Mouse (Mus musculus): ENCODE measurements around the gene Catsperz. TPM values are rescaled to one million over a fixed set of nuclear protein-coding genes. Genes with fewer than 3 reads are reported as not detected.
"Not testable (repeated sequence)": the region's sequence is repeated elsewhere in the genome, so short reads cannot be mapped to it uniquely, and the experiment has no call there.

Gene Catsperz
- polyA plus RNA-seq, 2 experiments from 2014 or later = not detected

DNA sequence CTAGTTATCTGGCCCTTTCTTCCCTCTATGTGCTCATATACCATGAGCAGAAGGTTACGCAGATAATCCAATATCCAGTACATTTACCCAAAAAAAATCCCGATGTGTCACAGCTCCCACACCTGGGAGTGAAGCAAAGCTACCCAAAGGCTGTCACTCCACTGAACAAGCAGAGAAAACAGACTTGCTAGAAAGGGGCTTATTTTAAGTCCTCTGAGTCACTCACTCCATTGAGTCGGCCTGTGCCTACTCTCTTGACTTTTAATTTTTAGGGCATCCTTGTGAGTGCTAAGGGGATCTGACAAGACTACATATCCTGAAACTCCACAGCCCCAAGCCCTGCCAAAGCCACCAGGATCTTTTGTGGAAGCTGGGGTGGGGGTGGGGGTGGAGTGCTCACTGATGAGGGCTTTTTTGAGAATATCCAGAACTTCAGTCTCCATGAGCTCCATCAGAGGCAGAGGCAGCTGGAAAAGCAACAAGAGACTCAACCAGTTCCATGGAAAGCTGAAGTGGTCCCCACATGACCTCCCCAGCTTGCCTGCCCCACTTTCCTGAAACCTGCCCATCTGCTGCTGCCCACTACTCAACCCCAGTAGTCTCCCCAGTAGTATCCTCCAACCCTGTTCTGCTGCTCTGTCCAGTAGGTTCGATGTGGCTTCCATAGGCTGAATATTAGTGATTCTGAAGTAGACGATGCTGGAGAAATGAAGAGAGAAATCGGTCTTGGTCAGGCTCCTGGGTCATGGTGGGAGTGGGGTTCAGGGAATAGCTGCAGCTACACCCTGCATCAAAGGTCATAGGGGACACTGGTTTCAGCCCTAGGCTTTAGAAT lies 2.1 kb downstream of the Catsperz start:
- no peak for ATAC-seq

- ATAC-seq = peak; percentile 93
Observed at GRCm38 (mm10) chr19:6921647-6922567, 3.3 kb downstream of the Catsperz start, which contains the start of gene Esrra. Gene Esrra, minus strand, starts transcription at chr19:6921813.

DNA sequence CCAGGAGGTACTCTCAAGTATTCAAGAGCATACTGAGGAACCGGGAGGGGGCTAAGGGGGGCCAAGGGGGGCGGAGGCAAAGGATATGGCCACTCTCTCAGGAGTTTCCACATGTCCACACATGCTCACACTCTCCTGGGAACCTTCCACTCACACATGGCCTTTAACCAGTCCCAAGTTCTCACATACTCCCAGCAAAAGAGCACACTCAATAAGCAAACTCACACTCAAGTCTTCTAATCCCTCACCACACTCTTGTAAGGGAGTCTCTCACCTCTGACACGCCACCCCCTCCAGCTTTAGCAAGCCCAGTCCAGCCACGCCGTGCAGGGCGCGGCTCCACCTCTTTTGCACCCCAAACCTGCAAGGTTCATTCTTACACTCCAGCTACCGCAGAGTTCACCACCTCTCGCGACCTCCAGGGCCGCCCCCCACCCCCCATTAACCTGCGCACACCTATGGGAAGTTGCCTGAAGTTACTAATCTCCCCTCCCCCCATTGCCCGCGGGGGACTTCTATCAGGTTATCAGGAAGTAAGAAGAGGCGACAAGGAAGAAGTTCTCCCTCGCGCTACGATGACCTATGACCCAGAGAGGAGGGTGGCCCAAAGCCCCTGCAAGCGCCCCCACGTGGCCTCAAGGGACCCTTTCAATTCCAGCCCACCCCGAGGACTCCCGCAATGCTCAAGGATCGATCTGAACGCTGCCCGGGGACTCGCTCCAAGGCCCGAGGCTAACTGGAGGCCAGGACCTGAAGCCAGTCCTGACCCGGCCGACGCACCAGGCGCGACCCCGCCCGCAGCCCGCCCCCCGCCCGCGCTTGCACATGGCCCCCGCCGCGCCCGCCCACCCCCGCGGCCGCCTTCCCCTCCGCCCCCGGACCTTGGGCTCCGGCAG lies 4.2 kb downstream of the Catsperz start:
- no peak for ATAC-seq

GRCm38 (mm10) chr19:6919876-6920740 lies 5.1 kb downstream of the Catsperz start:
- ATAC-seq = no peak

DNA sequence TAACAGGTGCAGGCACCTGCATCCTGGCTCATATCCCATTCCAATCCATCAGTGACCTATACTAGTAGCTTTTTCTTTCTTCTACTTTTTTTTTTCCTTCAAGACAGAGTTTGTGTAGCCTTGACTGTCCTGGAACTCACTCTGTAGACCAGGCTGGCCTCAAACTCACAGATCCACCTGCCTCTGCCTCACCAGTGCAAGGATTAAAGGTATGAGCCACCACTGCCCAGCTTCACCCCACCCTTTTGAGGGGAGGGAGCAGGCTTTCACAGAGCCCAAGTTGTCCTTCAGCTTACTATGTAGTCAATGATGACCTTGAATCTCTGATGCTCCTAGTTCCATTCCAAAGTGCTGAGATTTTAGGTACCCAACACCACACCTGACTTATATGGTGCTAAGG lies 5.7 kb downstream of the Catsperz start:
- no peak for ATAC-seq

- no peak for ATAC-seq
Observed at GRCm38 (mm10) chr19:6918321-6918720, 6.9 kb downstream of the Catsperz start.

DNA sequence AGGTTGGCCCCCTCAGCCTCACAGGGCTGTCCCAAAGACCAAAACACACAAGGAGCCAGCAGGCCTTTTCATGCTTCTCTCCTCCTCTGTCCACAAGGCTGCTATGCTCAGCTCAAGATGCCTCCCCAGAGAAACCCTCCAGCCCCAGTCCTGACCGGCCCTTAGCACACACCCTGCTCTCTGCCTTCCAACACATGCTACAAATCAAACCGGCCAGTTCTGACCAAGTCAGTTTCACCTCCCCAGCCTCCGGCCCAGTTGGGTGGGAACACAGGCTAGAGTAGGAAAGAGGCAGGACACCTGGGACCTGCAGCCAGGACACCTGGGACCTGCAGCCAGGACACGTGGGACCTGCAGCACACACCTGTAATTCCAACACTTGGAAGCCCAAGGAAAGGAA lies 8.7 kb downstream of the Catsperz start:
- ATAC-seq = no peak

DNA sequence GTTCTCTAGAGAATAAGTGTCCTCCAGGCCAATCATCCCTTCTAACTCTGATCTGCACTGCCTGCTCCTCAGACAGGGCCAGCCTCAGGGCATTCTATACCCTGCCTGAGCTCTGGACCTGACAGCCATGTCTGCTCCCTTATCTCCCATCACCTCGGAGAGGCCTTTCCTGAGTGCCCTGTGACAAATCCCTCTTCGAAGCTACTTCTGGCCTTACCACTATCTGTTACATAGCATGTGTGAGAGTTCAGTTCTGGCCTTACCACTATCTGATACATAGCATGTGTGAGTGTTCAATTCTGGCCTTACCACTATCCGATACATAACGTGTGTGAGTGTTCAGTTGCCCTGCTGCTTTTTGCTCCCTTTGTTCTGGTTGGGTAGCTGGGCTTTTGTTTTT lies 9.9 kb downstream of the Catsperz start:
- no peak for ATAC-seq

DNA sequence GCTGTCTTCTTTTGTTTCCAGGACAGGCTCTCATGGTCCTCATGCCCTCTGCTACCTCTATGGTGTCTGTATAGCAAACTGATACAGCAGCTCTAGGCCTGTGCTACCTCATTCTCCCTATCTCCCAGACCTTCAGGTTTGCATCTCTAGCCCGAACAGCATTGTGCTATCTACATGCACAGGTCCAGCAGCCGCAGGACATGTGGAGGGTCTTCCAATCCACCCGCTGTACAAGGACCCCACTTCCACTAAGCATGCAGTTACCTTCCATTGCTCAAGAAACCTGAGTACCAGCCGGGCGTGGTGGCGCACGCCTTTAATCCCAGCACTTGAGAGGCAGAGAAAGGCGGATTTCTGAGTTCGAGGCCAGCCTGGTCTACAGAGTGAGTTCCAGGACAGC lies 10.6 kb downstream of the Catsperz start:
- ATAC-seq = no peak

DNA sequence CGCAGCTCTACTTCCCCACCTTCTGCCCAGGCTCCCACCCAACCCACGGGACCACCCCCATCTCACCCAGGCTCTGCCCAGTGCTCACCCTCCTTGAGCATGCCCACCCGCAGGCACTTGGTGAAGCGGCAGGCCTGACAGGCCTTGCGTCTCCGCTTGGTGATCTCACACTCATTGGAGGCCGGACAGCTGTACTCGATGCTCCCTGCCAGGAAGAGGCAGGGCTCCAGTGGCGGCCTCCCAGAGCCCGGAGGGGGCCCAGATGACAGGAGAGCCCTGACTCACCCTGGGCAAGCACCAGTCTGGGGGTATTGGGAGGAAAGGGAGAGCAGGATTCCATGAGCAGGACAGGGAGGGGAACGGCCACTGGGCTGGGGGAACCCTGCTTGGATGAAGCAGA lies 11.2 kb downstream of the Catsperz start:
- ATAC-seq = no peak

DNA sequence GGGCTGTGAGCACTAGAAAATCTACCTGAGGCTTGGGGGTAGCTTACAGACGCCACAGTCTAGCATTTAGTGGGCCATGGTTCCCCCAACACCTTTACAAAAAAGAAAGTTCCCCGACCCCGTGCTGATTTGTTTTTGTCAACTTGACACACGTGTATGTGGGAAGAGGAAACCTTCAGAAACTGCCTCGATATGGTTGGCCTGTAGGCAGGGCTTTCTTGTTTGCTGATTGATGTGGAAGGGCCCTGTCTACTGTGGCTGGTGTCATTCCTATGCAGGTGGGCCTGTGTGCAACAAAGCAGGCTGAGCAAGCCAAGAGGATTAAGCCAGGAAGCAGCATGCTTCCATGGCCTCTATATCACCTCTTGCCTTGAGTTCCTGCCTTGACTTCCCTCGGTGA lies 12.1 kb downstream of the Catsperz start:
- ATAC-seq = no peak

- no peak for ATAC-seq
Observed at GRCm38 (mm10) chr19:6912205-6912970, 12.8 kb downstream of the Catsperz start.

GRCm38 (mm10) chr19:6911101-6912074 lies 13.8 kb downstream of the Catsperz start:
- no peak for ATAC-seq

- not testable (repeated sequence) for ATAC-seq
Observed at GRCm38 (mm10) chr19:6910306-6910705, 14.9 kb downstream of the Catsperz start.

DNA sequence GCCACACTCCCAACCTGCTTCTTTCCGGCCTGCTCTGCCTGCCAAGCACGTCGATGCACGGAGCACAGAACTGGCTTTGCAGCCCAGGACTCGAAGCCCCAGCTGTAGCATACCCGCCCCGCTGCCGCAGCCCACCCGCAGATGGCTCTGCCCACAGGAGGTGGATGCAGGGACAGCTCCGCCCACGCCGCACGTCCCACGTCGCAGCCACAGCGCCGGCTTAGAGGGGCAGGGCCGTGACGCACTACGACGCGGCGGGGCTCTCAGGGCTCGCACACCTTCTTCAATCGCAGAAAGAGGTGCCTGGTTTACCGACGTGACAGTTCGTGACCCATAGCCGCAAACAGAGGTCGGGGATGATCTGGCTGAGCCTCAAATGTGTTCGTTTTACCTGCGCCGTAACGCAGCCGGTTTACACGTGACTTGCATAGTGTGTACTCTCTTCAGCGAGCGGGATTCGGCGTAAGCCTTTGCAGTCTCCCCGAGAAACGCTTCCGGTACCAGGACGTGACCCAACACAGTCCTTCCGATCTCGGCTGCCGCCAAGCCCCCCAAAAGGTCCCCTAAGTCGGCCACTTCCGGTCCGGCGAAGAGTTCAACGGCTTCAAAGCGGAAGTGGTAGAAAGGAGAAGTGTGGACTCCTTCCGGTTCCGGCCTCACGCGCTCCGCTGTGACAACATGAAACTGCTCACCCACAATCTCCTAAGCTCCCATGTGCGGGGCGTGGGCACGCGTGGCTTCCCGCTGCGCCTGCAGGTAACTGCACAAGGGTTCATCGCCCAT lies 15.5 kb downstream of the Catsperz start, which contains the start of the genes Trmt112 and Prdx5:
TSS of gene Trmt112 (plus strand) at position 192 of the 783 bp plus-strand sequence.
TSS of gene Prdx5 (minus strand) at position 600 of the 783 bp plus-strand sequence.
- ATAC-seq = peak; percentile 85

- no peak for ATAC-seq
Observed at GRCm38 (mm10) chr19:6909021-6909420, 16.2 kb downstream of the Catsperz start.

- no peak for ATAC-seq
Observed at GRCm38 (mm10) chr19:6907811-6908540, 17.2 kb downstream of the Catsperz start.

- ATAC-seq = no peak
Observed at GRCm38 (mm10) chr19:6907094-6907493, 18.1 kb downstream of the Catsperz start.

Data from activated CD4-positive, CD25-positive, alpha-beta regulatory T cell, adult 4 months (primary cell).